Mouse (Mus musculus) small intestine, adult 2 months (tissue): ENCODE data around the gene Pin1rt1. TPM values are rescaled to one million over a fixed set of nuclear protein-coding genes. Genes with fewer than 3 reads are reported as not detected.

Source experiments
- H3K27ac ChIP-seq: fragments of 200-500 bp; 2 replicates; pipeline ENCODE4 v1.5.1; 2012; ENCODE audit warnings: low read depth, low read length, control low read depth, inconsistent platforms; ENCODE audit not compliant: insufficient read depth
- H3K27me3 ChIP-seq: fragments of 200-500 bp; 2 replicates; pipeline ENCODE4 v1.6.1; 2012; ENCODE audit warnings: mild to moderate bottlenecking, moderate library complexity, low read length, inconsistent platforms; ENCODE audit not compliant: control insufficient read depth, insufficient read depth
- H3K36me3 ChIP-seq: fragments of 200-500 bp; 2 replicates; pipeline ENCODE4 v1.6.1; 2012; ENCODE audit warnings: mild to moderate bottlenecking, low read length, control low read depth, inconsistent platforms; ENCODE audit not compliant: control insufficient read depth, insufficient read depth
- H3K4me1 ChIP-seq: fragments of 200-500 bp; 2 replicates; pipeline ENCODE4 v1.6.1; 2012; ENCODE audit warnings: low read length, inconsistent platforms, mixed read lengths; ENCODE audit not compliant: control insufficient read depth, insufficient read depth, insufficient read length
- H3K4me3 ChIP-seq: fragments of 200-500 bp; 2 replicates; pipeline ENCODE4 v1.5.1; 2012; ENCODE audit warnings: low read depth, mild to moderate bottlenecking, control low read depth, inconsistent platforms, low read length, moderate library complexity
- CTCF ChIP-seq: fragments of 200-500 bp; IDR thresholded peaks from 2 replicates; pipeline ENCODE4 v1.5.1; 2012; ENCODE audit warnings: low read depth, mild to moderate bottlenecking, control low read depth, inconsistent platforms, low read length, moderate library complexity, mixed read lengths; ENCODE audit not compliant: insufficient replicate concordance, insufficient read length; ENCODE audit errors: extremely low read depth
- POLR2A ChIP-seq: fragments of 200-500 bp; IDR thresholded peaks from 2 replicates; pipeline ENCODE4 v1.6.1; 2012; ENCODE audit warnings: low read depth, mild to moderate bottlenecking, control low read depth, inconsistent platforms, low read length, moderate library complexity
- WGBS: fragments of 180-500 bp; shearing (Covaris S2); methylation state at CpG from one replicate; pipeline ENCODE4 v1.1.7; 2018; 5-methylcytosine and 5-hydroxymethylcytosine counted together
- polyA plus RNA-seq: library from polyadenylated mRNA; depleted of rRNA; stranded (reverse); fragments of >200 nt; gene quantifications from 2 replicates; pipeline ENCODE4 v1.2.3, GENCODE M21; 2012

Gene Pin1rt1
- polyA plus RNA-seq, 1 experiment: not detected

- H3K4me1 ChIP-seq: peaks cover 3% of the 10 kb centered on the region; the same call in 1 of the 2 replicates
- peak overlapping the region; percentile 97 for H3K27ac ChIP-seq
- no peaks in the 10 kb centered on the region for H3K27me3 ChIP-seq
- TF ChIP-seq CTCF (no peak), POLR2A (no peak)
- H3K4me3 ChIP-seq: peak overlapping the region; percentile 93
- 13% methylated on average over 7 of the region's 7 CpGs for WGBS
- H3K36me3 ChIP-seq: no peaks in the 10 kb centered on the region
Measured at GRCm38 (mm10) chr2:104743160-104743559, 27.0 kb upstream of the Pin1rt1 start.

- TF ChIP-seq CTCF: no peak
- peak; percentile 82 for TF ChIP-seq POLR2A
- H3K36me3 ChIP-seq: no peaks in the 10 kb centered on the region
- peak within 1 kb of the TSS; percentile 97 for H3K27ac ChIP-seq
- H3K4me3 ChIP-seq: peak within 1 kb of the TSS; percentile 93
- WGBS: 0% methylated on average over 31 of the region's 31 CpGs
- H3K4me1 ChIP-seq: peaks cover 3% of the 10 kb centered on the region; the same call in 1 of the 2 replicates
- no peaks in the 10 kb centered on the region for H3K27me3 ChIP-seq
Measured at GRCm38 (mm10) chr2:104742741-104743064, 26.5 kb upstream of the Pin1rt1 start, which contains the start of gene Depdc7. Gene Depdc7 (minus strand): TSS chr2:104742878.

DNA sequence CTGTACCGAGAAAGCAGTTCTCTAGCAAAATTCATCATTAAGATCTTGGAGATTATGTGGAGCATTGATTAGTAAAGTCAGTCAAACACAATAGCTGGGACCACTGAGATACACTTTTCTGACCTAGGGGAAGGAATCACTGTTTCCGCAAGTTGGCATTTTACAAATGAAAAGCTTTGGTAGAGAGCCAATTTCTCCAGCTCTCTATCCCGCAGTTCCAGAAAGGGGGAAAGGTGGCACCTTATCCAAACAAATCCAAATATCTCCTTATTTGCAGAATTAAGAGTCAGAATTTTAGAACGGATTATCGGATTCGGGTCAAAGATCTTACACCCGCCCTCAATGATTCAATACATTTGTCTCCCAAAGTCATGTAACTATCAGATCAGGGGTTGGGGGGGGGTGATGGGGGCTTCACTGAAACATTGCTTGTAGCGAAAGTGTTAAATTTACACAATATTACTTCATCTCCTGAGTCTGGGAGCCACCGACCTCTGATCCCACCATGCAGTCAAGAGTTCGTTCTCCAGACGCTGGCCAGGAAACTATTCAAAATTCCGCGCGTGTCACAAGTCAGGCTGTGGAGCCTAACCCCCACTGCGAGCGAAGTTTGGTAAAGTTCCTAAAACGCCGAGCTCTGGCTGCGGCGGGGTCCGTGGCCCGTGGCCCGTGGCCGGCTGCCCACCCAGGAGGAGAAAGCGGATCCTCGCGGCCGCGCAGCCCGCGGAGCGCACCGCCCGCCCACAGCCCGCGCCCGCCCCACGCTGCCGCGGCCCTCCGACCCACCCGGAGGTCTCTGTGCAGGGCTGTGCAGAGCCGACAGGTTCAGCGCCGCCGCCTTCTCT lies 25.9 kb upstream of the Pin1rt1 start:
- H3K4me3 ChIP-seq: peak overlapping the region; percentile 93
- TF ChIP-seq CTCF: no peak
- TF ChIP-seq POLR2A: no peak
- H3K36me3 ChIP-seq: no peaks in the 10 kb centered on the region
- 3% methylated on average over 45 of the region's 46 CpGs for WGBS
- H3K4me1 ChIP-seq: peaks cover 3% of the 10 kb centered on the region; the same call in 1 of the 2 replicates
- H3K27me3 ChIP-seq: no peaks in the 10 kb centered on the region
- peak overlapping the region; percentile 97 for H3K27ac ChIP-seq

DNA sequence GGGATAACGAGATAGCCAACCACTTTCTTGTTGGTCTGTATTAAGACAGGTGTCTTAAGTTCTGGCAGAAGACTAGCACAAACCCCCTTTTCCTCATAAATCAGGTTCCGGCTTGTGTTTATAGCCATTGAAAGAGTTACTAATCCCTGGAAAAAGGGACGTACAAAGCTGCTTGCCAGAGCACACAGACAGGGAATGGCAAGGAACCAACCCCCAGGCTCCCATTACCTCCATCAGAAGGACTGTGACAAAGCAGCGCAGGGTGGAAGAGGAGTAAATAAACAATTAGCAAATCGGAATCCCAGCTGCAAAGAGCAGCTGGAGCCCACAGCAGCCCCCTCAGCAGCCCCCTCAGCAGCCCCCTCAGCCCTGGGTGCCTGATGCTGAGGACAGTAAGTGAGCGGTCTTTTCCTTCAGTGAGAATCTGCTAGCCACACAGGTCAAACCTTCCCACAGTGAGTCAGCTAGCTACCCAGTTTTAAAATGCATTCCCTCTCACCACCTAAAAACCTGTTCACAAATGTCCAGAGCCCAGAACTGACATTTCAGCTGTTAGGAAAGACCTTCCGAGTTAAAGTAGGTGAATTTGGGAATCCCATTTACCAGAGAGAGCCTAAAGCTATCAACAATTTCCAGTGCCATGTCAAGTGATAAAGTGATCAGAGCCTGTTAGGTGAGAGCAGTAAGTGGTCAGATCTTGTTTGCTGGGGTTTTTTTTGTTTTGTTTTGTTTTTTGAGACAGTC lies 25.0 kb upstream of the Pin1rt1 start:
- Histone ChIP-seq H3K4me1 (peaks cover 3% of the 10 kb centered on the region; the same call in 1 of the 2 replicates), H3K36me3 (no peaks in the 10 kb centered on the region), H3K27ac (peak overlapping the region; percentile 84), H3K27me3 (no peaks in the 10 kb centered on the region), H3K4me3 (peak overlapping the region; percentile 61)
- TF ChIP-seq POLR2A (no peak), CTCF (no peak)
- 43% methylated on average over 7 of the region's 7 CpGs for WGBS

DNA sequence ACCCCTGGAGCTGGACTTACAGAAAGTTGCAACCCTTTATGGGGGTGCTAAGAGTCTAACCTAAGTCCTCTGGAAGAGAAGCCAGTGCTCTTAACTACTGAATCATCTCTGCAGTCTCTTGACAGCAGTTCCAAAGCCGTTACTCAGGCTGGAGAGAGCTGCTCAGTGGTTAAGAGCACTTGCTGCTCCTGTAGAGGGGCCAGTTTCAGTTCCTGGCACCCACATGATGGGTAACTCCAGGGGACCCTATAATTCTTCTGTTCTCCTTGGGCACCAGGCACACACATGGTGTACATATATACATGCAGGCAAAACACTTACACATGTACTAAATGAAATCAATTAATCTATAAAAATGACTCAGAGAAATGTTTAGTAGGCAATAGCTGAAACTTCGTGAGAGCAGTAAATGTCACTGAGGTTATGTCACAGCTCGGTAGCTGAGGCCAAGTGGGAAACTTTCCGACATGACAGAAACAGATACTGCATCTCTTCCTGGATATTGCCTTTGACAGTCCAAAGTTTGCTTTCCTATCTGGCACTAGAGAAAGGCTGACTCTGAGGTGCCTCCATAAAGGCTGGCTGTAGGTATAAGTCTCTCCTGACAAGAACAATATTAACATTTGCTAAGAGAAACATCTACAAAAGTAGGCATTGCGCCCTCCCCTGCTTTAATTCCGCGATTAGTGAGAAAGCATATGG lies 24.2 kb upstream of the Pin1rt1 start:
- Histone ChIP-seq H3K4me3 (no peak overlapping the region), H3K4me1 (peaks cover 3% of the 10 kb centered on the region; the same call in 1 of the 2 replicates), H3K27ac (peak overlapping the region; percentile 84), H3K27me3 (no peaks in the 10 kb centered on the region), H3K36me3 (no peaks in the 10 kb centered on the region)
- TF ChIP-seq CTCF (no peak), POLR2A (no peak)
- 30% methylated on average over 7 of the region's 7 CpGs for WGBS

GRCm38 (mm10) chr2:104739691-104740090 lies 23.5 kb upstream of the Pin1rt1 start:
- 99% methylated on average over 2 of the region's 2 CpGs for WGBS
- no peaks in the 10 kb centered on the region for H3K27me3 ChIP-seq
- no peaks in the 10 kb centered on the region for H3K36me3 ChIP-seq
- peaks cover 3% of the 10 kb centered on the region; the same call in 1 of the 2 replicates for H3K4me1 ChIP-seq
- TF ChIP-seq POLR2A (no peak), CTCF (no peak)
- no peak overlapping the region for H3K27ac ChIP-seq
- H3K4me3 ChIP-seq: no peak overlapping the region

- Histone ChIP-seq H3K4me3 (no peak overlapping the region), H3K36me3 (no peaks in the 10 kb centered on the region), H3K27me3 (no peaks in the 10 kb centered on the region), H3K4me1 (peaks cover 3% of the 10 kb centered on the region; the same call in 1 of the 2 replicates), H3K27ac (no peak overlapping the region)
- TF ChIP-seq CTCF (no peak), POLR2A (no peak)
- 44% methylated on average over 7 of the region's 7 CpGs for WGBS
Measured at GRCm38 (mm10) chr2:104736241-104736640, 20.1 kb upstream of the Pin1rt1 start.
